Mouse (Mus musculus) cortical plate, adult 2 months (tissue): Measurements from ENCODE around the gene 4932438A13Rik.

ENCODE experiments used
- CTCF ChIP-seq: fragments of 200-500 bp; IDR thresholded peaks from 2 replicates; pipeline ENCODE4 v1.5.1; 2011; ENCODE audit warnings: mild to moderate bottlenecking, control low read depth, low read length; ENCODE audit not compliant: insufficient read depth; ENCODE audit errors: extremely low read depth
- POLR2A ChIP-seq: fragments of 200-500 bp; IDR thresholded peaks from 2 replicates; pipeline ENCODE4 v1.6.1; 2011; ENCODE audit warnings: mild to moderate bottlenecking, low read length, control low read depth; ENCODE audit not compliant: insufficient read depth; ENCODE audit errors: extremely low read depth

- no peak for TF ChIP-seq CTCF
- TF ChIP-seq POLR2A, result no peak
Measured at GRCm38 (mm10) chr3:36821037-36821436, 41.9 kb upstream of the 4932438A13Rik start.
